Mouse (Mus musculus) olfactory bulb, adult 2 months (tissue): ENCODE measurements around the gene Il2ra.

ENCODE experiments used
- CTCF ChIP-seq: fragments of 200-500 bp; IDR thresholded peaks from 2 replicates; pipeline ENCODE4 v1.5.1; 2012; ENCODE audit warnings: low read depth, mild to moderate bottlenecking, low read length, moderate library complexity; ENCODE audit not compliant: insufficient read depth
- POLR2A ChIP-seq: fragments of 200-500 bp; IDR thresholded peaks from 2 replicates; pipeline ENCODE4 v1.6.1; 2012; ENCODE audit warnings: mild to moderate bottlenecking, low read depth, low read length, moderate library complexity; ENCODE audit not compliant: insufficient read depth

DNA sequence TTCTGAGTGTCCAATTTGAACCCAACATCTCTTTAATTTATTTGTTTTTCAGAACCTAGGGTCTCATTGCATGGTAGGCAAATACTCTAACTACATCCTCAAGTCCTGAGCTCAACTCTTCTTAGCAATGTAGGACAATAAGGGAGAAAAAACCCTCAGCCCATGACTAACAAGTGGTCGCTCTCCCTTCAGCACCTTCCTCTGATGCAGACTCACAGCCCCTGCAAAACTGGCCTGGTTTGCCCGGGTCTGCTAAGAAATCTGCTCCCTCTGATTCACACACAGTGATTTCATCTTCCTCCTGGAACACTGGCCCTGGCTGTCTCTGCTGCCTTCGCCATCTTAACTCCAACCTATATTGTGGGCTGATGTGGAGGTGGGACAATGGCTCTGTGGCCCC, 86.5 kb downstream of the Il2ra start:
- TF ChIP-seq CTCF (no peak), POLR2A (no peak)
